Mouse (Mus musculus) lung, postnatal 25 days (tissue): ENCODE results near the gene Rnf157.
"Not testable (repeated sequence)": the region's sequence is repeated elsewhere in the genome, so short reads cannot be mapped to it uniquely, and the experiment has no call there.

Experiments used
- DNase-seq: peaks from one replicate; pipeline ENCODE4 v3.0.0; 2022; ENCODE audit warnings: low spot score

Gene Rnf157

GRCm38 (mm10) chr11:116417054-116417453 is 4.2 kb upstream of the Rnf157 start:
- DNase-seq, result no peak

GRCm38 (mm10) chr11:116416196-116416943 is 3.5 kb upstream of the Rnf157 start:
- DNase-seq, result no peak

DNA sequence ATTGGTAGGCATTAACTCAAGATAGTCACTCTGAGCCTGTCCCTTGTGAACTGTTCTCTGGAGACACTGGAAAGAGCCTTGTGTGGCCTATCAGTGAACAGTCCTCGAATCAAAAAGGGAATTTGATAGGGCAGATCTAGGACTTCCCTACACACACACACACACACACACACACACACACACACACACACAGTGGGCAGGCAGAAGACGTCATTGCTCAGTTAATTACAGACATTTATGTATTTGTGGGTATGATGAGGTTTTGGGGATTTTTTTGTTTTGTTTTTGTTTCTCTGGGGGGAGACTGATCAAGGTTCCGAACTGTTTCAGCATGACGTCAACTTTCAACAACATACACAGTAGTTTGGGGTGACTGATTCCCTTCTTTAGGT is 795 bp upstream of the Rnf157 start:
- DNase-seq, result no peak

- DNase-seq, result no peak
Measured at GRCm38 (mm10) chr11:116412028-116412827, 604 bp downstream of the Rnf157 start.

- DNase-seq, result no peak
Measured at GRCm38 (mm10) chr11:116411582-116411981, 1.2 kb downstream of the Rnf157 start.

DNA sequence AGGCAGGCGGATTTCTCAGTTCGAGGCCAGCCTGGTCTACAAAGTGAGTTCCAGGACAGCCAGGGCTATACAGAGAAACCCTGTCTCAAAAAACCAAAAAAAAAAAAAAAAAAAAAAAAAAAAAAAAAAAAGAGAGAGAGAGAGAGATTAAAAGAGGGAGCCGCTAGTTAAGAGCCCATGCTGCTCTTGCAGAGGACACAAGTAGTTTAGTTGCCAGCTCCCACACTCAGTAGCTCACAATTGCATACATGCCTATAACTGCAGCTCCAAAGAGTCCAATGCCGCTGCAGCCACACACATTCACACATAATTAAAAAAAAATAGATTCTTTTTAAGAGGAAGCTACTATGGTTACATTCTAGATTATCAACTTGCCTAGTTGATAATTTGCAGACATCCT is 2.4 kb downstream of the Rnf157 start:
- DNase-seq, result not testable (repeated sequence)

GRCm38 (mm10) chr11:116409008-116409407 is 3.8 kb downstream of the Rnf157 start:
- DNase-seq, result no peak

DNA sequence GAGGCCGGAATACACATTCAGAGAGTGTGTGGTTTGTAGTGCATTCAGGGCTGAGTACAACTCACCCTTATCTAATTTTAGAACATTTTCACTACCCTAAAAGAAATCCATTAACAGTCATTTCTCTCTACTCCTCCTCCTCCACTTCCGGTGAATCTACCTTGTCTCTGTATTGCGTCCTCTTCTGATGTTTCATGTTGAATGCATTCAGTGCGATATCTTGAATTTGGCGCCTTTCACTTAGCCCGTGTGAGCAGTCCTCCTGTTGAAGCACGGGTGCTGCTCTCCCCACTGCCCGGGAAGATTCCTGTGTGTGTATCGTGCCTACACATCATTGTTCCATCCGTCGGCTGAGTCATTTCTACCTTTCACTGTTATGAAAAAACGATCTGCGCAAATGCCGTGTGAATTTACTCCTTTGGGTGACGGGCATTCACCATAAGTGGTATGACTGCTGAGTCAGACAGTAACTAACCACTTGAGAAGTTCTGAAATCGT is 6.6 kb downstream of the Rnf157 start:
- no peak for DNase-seq

DNA sequence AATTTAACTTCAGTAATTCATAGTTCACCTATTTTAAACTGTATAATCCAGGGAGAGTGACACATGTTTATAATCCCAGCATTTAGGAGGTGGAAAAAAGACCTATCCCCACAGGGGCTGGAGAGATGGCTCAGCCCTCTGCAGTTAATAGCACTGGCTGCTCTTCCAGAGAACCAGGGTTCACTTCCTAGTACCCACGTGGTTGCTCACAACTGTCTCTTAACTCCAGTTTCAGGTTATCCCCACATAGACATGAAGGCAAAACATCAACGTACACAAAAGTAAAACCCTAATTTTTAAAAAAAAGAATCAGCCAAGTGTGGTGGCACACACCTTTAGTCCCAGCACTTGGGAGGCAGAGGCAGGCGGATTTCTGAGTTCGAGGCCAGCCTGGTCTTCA is 7.2 kb downstream of the Rnf157 start:
- no peak for DNase-seq

- DNase-seq, result no peak
Measured at GRCm38 (mm10) chr11:116400560-116400959, 12.3 kb downstream of the Rnf157 start.

DNA sequence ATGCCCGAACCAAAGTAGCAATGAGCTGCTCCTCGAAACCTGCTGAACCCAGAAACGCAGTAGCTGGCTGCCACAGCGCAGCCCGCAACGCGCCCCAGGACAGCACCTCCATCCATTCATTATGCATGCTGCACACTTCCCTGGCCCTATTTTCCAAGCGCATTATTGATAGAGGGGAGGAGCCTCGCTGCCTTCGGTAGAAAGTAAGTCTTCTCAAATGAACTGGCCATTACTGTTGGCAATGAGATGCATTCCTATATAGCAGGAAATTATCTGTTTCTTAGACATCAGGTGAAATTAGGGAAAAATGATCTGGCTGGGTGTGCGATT is 14.5 kb downstream of the Rnf157 start:
- DNase-seq, result no peak

GRCm38 (mm10) chr11:116397517-116398347 is 15.1 kb downstream of the Rnf157 start:
- no peak for DNase-seq

GRCm38 (mm10) chr11:116396934-116397330 is 15.9 kb downstream of the Rnf157 start:
- DNase-seq, result no peak

- DNase-seq, result no peak
Measured at GRCm38 (mm10) chr11:116396276-116396933, 16.4 kb downstream of the Rnf157 start.

DNA sequence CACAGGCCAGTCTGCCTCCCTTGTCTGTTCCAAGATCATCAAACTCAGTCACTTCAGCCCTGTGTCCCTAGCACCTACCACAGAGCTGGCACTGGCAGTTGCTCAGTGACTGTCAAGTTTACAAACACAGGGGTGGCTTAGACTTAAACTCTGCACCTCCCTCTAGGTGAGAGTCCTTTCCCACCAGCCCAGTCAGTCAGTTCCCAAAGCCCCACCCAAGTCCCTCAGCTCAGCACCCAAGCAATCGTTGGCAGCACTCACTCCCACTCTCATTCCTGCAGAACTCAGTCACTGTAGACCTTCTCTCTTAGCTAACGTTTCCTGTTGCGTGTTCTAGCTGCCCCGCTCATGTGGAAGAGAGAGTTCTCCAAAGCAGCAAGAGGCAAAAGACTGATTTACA is 18.1 kb downstream of the Rnf157 start:
- no peak for DNase-seq

- DNase-seq, result peak; percentile 54
Measured at GRCm38 (mm10) chr11:116388841-116389480, 23.9 kb downstream of the Rnf157 start.

DNA sequence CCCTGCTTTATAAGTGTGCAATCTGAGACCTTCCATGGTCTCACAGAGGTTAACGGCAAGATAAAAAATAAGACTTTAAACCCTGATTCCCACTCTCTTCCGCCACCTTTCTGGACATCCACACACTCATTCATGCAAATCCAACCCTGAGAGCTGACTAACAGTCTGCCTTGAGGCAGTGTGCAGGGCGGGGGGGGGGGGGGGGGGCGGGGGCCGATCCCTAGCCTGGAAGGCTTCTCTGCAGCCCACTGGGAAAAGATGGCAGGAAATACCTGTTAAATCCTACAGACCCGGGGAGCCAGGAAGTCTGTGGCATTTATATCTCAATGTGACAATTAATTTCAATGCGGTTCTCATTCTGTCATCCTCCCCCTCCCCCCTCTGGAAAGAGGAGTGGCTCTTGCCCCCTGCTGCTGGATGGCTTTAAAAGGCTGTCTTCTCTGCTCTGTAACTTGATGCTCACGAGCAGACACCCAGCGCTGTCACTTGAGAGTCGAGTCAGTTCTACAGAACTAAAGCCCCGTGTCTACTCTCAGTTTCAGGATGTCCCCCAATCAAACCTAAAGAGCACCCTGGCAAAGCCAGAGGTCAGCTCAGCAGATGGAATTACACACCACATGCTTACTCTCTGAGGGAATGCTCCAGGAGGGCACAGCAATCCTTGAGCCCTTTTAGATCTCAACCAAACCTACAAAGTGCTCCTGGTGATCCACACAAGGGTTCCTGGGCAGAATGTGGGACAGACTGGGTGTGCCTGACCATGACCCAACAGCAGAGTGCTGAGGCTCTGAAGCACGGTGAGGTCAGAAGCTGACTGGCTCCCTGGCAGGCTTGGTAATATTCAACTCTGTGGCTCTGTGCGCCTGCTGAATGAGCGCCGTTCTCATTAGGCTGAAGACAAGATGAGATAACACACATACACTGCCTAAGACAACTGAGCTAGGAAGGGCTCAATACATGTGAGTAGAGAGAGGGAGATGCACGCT is 25.5 kb downstream of the Rnf157 start:
- no peak for DNase-seq

DNA sequence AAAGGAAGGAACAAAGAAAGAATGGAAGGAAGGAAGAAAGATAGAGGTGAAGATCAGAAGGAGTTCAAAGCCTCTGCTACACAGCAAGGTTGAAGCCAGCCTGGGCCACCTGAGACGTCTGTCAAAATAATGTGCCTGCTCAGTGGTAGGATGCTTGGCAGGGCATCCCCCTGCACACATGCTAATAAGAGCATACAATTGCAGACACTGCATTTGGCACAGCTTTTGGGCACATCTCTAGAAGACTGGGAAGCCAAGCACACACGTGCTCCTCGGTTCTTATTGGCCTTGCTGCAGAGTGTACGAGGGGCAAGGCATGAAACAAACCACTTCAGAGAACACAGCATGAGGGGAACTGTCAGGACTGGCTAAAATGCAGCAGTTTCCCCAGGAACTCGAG is 26.8 kb downstream of the Rnf157 start:
- no peak for DNase-seq

- DNase-seq, result no peak
Measured at GRCm38 (mm10) chr11:116384171-116384570, 28.7 kb downstream of the Rnf157 start.

- not testable (repeated sequence) for DNase-seq
Measured at GRCm38 (mm10) chr11:116383070-116383469, 29.8 kb downstream of the Rnf157 start.
